Mouse (Mus musculus) B cell, adult (primary cell): ENCODE results near the gene Zfp866. TPM values are rescaled to one million over a fixed set of nuclear protein-coding genes. Genes with fewer than 3 reads are reported as not detected.

Experiments used
- total RNA-seq: library from RNA; stranded (reverse); gene quantifications from 4 replicates; pipeline ENCODE4 v1.2.4, GENCODE M21; 2023; ENCODE audit not compliant: inconsistent age

The Zfp866 gene
- 20.5 to 23.7 TPM (median 21.3 TPM) in 4 replicates for total RNA-seq

DNA sequence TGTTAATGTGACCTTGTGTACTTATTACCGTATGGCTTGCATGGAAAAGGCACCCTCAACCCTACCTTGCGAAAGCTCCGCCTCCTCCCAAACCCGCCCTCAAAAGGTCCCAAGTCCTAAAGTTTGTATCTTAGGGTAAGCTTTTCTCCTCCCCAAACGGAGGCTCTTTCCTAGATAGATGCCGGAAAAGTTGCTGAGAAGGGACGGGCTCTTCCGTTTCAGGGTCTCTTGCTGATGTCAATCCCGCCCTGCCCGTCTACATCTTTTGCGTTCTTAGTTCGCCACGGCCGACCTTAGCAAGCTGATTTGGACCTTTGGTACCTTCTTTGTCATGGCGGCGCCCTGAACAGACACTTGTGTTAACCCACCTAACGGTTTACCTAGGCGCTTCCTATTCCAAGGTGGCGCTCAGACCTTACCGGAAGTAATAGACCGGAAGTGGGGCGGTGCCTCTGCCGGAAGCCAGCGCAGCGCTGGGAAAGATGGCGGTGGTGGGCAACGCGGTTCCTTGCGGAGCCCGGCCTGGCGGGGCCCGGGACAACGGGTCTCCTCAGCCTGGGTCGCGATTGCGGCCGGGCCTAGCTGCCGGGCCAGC is at the start of gene Zfp866, which contains the start of gene Atp13a1:
TSS of gene Zfp866 (minus strand) at position 406 of the 595 bp plus-strand sequence.
TSS of gene Atp13a1 (plus strand) at position 391 of the 595 bp plus-strand sequence.

DNA sequence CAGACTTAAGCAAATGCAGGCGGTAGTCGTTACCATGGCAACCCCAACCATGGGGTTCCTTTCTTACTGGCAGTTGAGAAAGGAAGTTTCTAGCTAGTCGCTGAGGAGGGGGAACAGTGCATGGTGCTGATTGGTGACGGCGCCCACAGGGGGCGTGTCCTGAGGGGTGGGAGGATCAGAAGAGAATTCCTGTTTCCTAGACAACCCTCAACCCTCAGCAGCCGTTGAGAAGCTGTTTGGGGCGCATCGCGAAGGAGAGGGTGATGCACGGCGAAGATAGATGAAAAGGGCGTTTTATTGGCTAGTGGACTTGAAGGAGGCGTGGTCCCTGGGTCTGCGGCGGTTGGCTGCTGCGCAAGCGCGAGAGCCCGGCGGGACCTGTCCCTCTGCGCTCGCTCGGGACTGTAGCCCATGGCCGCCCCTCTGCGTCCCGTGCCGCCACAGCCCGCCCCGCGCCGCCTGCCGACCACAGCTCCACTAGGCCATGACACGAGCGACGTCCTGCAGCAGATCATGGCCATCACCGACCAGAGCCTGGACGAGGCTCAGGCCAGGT is 41.4 kb upstream of the Zfp866 start, which contains the start of gene Pbx4:
TSS of gene Pbx4 (plus strand) at position 194 of the 556 bp plus-strand sequence.

DNA sequence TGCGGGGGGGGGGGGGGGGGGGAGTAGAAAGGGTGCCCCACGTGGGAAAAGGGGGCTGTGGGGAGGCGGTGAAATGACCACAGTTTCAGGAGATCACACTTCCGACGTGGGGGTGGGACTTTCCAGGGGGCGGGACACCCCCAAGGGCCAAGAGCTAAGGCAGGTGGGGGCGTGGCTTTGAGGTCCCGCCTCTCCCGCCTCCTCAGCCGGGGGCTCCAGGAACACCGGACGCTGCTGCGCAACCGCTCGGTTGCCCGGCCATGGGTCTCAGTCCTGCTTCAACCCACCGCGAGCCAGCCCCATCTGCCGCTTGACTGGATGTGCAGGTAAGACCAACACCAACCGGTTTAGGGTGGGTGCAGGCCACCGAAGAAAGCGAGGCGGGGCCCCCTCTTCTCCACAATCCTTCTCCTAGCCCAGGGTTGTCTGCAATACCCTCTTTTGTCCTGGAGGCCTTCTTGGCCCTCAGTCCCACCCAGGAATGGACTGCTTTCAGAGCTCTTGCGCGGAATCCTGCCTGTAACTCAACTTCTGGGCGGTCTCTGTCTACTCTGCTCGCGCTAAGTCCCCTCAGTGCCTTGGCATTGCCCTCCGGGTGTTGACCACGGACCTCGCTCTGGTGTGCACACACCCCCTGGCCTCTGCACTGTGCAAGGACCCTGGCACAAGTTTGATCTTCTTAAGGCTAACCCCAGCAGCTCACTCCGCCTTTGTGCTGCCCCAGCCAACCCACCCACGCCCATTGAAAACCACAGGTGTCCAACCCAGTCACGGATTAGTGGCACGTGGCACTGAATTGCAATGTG is 31.6 kb upstream of the Zfp866 start, which contains the start of gene Lpar2:
TSS of gene Lpar2 (plus strand) at position 44 of the 806 bp plus-strand sequence.

DNA sequence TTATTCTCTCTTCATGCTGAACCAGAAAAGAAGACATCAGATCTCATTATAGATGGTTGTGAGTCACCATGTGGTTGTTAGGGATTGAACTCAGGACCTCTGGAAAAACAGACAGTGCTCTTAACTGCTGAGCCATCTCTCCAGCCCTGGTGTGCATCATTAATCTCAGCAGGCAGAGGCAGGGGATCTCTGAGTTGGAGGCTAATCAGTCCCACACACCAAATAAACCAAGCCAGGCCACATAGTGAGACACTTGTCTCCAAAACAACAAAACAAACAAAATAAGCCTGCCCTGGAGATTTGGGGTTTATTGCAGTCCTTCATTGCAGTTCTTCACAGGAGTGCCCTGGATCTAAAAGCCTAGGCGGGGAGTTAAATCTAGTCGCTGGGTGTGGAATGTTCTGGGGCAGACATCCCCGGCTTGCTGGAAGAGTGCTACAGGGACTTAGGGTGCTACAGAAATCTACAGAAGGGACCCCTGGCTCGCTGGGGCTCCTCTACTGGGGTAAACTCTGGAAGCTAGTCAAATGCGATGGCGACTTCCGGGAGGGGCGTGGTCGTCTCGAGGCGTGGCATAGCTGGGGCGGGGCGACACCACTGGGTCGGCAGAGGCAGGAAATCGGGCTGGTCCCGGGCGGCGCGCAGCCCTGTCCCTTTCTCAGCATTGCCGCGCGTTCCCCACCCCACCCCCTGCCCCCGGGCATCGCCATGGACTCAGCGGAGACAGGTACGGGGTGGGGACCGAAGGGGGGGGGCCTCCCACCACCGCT is 17.3 kb upstream of the Zfp866 start, which contains the start of gene Gmip:
TSS of gene Gmip (plus strand) at position 586 of the 770 bp plus-strand sequence.

DNA sequence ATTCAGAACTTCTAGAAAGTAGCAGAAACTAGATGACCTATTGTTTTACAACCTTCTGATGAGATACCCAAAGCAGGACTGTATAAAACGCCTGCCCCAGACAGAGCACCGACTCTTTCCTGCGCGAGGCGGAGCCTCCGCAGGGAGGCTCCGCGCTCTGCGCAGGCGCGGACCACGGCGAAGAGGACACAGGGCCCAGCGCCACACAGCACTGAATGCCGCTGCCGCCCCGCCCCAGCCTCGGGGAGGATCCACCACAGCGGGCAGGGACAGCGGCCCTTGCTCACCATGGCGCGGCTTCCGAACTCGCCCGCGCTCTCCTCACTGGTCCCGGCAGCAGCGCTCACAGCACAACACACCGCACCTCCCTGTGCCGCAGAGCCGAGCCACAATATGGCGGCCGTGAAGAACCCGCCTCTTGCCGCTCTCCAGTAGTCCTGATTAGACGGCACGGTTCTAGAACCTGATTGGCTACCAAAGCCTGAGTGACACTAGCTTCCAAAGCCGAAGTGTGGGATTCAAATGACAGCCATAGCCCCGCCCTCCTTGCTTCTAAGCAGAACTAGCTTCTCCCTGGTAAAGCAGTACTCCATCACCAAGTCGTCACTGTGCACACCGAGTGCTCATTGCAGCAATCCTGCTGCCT is 16.4 kb downstream of the Zfp866 start, which contains the start of gene Gm20422:
TSS of gene Gm20422 (minus strand) at position 384 of the 646 bp plus-strand sequence.

DNA sequence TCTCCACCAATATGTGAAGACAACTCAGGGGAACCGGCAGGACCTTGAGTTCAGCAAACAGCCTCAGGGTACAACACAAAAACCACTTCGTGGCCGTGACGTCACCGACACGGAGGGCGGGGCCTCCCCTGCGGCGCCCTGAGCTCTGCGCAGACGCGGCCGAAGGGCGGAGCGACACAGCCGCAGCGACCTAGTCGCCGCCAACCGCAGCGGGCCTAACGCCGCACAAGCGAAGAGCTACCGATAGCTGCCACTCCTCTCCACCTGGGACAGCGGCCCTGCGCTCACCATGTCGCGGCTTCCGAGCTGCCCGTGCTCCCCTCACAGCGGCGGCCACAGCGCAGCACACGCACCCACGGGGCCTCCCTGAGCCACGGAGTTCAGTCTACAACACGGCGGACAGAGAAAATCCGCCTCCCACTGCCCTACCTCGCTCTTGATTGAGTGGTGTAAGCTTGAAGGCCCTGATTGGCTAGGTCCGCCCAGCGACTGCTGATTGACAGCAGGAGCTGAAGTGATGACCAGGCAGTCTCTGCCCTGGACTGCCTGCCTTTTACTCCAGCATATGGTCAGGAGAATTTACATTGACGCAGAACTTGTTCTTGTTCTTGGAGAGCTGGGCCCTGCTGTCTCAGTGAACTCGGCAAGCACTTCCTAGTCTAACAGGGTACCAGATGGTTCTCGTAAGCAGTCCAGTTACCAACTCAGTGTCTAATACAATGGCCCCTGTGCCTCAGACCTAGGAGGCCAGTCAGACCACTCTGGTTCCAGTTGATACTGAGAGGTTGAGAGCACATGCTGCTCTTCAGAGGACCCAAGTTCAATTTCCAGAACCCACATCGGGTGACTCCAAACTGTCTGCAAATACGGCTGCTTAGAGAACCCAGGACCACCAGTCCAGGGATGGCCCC is 41.2 kb downstream of the Zfp866 start, which contains the start of gene Zfp963:
TSS of gene Zfp963 (minus strand) at position 427 of the 911 bp plus-strand sequence.

Other genes with a start within 250 kb of the Zfp866 start
- 77.0 to 83.9 TPM (median 80.3 TPM) in 4 replicates for gene Zfp868, start 165.6 kb downstream of the Zfp866 start, total RNA-seq
- gene Zfp964, start 136.7 kb downstream of the Zfp866 start, total RNA-seq, result 0.78 to 1.8 TPM (median 1.2 TPM) in 4 replicates
- gene Zfp869, start 80.5 kb downstream of the Zfp866 start, total RNA-seq, result 89.5 to 96.5 TPM (median 91.0 TPM) in 4 replicates
- 3.4 to 4.0 TPM (median 3.8 TPM) in 4 replicates for gene Zfp963, start 41.2 kb downstream of the Zfp866 start, total RNA-seq
- 1.4 to 2.4 TPM (median 2.1 TPM) in 3 of 4 replicates, not detected in the other for gene Gm20422, start 16.3 kb downstream of the Zfp866 start, total RNA-seq
- 56.8 to 65.3 TPM (median 58.0 TPM) in 4 replicates for gene Atp13a1, start within 50 bp of the Zfp866 start, total RNA-seq
- 407 to 426 TPM (median 414 TPM) in 4 replicates for gene Gmip, start 17.5 kb upstream of the Zfp866 start, total RNA-seq
- 6.2 to 7.4 TPM (median 6.7 TPM) in 4 replicates for gene Lpar2, start 31.3 kb upstream of the Zfp866 start, total RNA-seq
- 6.1 to 8.6 TPM (median 7.4 TPM) in 4 replicates for gene Pbx4, start 41.3 kb upstream of the Zfp866 start, total RNA-seq
- 0.16 TPM in 1 of 4 replicates, not detected in the others for gene Cilp2, start 96.5 kb upstream of the Zfp866 start, total RNA-seq
- 0.67 to 1.2 TPM (median 0.78 TPM) in 4 replicates for gene Tssk6, start 111.0 kb upstream of the Zfp866 start, total RNA-seq
- gene Ndufa13, start 111.4 kb upstream of the Zfp866 start, total RNA-seq, result 46.3 to 55.9 TPM (median 52.5 TPM) in 4 replicates
- gene Yjefn3, start 111.5 kb upstream of the Zfp866 start, total RNA-seq, result 2.5 to 3.1 TPM in 2 of 4 replicates, not detected in the others
- 95.7 to 102 TPM (median 98.3 TPM) in 4 replicates for gene Gatad2a, start 205.2 kb upstream of the Zfp866 start, total RNA-seq